Mouse (Mus musculus) intestine, embryonic 14.5 days (tissue): Measurements from ENCODE around the gene Pde7b. TPM values are rescaled to one million over a fixed set of nuclear protein-coding genes. Genes with fewer than 3 reads are reported as not detected.

ENCODE experiments used
- ATAC-seq: fragments of 200-750 bp; cut with Nextera tagmentation; replicated peaks from 2 replicates; pipeline ENCODE4 v1.8.0; 2017; ENCODE audit warnings: low read depth, moderate number of reproducible peaks, moderate TSS enrichment, moderate library complexity; ENCODE audit not compliant: low FRiP score, low TSS enrichment
- DNase-seq: peaks from one replicate; pipeline ENCODE4 v3.0.0-alpha.2; 2018; ENCODE audit warnings: low spot score
- H3K27ac ChIP-seq: fragments of 300-500 bp; sonication (generic); 2 replicates; pipeline ENCODE4 v1.5.1; 2014; ENCODE audit warnings: low read depth, mild to moderate bottlenecking, control low read depth
- H3K27me3 ChIP-seq: fragments of 300-500 bp; sonication (generic); replicated peaks from 2 replicates; pipeline ENCODE4 v1.6.1; 2014; ENCODE audit warnings: low read length, control low read depth; ENCODE audit not compliant: control insufficient read depth, insufficient read depth
- H3K36me3 ChIP-seq: fragments of 300-500 bp; sonication (generic); 2 replicates; pipeline ENCODE4 v1.6.1; 2014; ENCODE audit warnings: low read length, control low read depth; ENCODE audit not compliant: control insufficient read depth, insufficient read depth
- H3K4me1 ChIP-seq: fragments of 300-500 bp; sonication (generic); replicated peaks from 2 replicates; pipeline ENCODE4 v1.6.1; 2014; ENCODE audit warnings: low read length, control low read depth, mixed read lengths; ENCODE audit not compliant: control insufficient read depth, insufficient read depth
- H3K4me2 ChIP-seq: fragments of 300-500 bp; sonication (generic); 2 replicates; pipeline ENCODE4 v1.6.1; 2014; ENCODE audit warnings: low read length
- H3K4me3 ChIP-seq: fragments of 300-500 bp; sonication (generic); 2 replicates; pipeline ENCODE4 v1.5.1; 2014; ENCODE audit warnings: low read depth, low read length, control low read depth, mixed read lengths
- H3K9ac ChIP-seq: fragments of 300-500 bp; sonication (generic); 2 replicates; pipeline ENCODE4 v1.6.1; 2014; ENCODE audit warnings: mild to moderate bottlenecking, low read length
- H3K9me3 ChIP-seq: fragments of 300-500 bp; sonication (generic); 2 replicates; pipeline ENCODE4 v1.6.1; 2016; ENCODE audit warnings: low read length, control low read depth; ENCODE audit not compliant: control insufficient read depth
- WGBS: fragments of 180-500 bp; shearing (Covaris S2); extraction: QIAGEN DNeasy Blood & Tissue Kit; methylation state at CpG from one replicate; pipeline ENCODE4 v1.1.7; 2014; 5-methylcytosine and 5-hydroxymethylcytosine counted together
- polyA plus RNA-seq: library from polyadenylated mRNA; unstranded; fragments of >200 nt; fragmentation: Nextera tagmentation; extraction: Ambion mirVana; gene quantifications from 2 replicates; pipeline ENCODE4 v1.2.1, GENCODE M21; 2014

The Pde7b gene
- polyA plus RNA-seq, 1 experiment from 2014 or later: 2.8 TPM

GRCm38 (mm10) chr10:20398641-20399390 is 326.1 kb downstream of the Pde7b start:
- Histone ChIP-seq H3K36me3 (no peaks in the 10 kb centered on the region), H3K4me1 (peaks cover 22% of the 10 kb centered on the region), H3K9me3 (no peaks in the 10 kb centered on the region), H3K4me2 (peak overlapping the region; percentile 7; the same call in 1 of the 2 replicates), H3K27me3 (no peaks in the 10 kb centered on the region), H3K27ac (peak overlapping the region; percentile 57; the same call in 1 of the 2 replicates), H3K9ac (no peak overlapping the region), H3K4me3 (no peak overlapping the region)
- DNase-seq (no peak), ATAC-seq (no peak)
- WGBS: 35% methylated on average over 12 of the region's 12 CpGs

- Histone ChIP-seq H3K27ac (peak overlapping the region; percentile 57; the same call in 1 of the 2 replicates), H3K4me2 (peak overlapping the region; percentile 7; the same call in 1 of the 2 replicates), H3K9ac (no peak overlapping the region), H3K9me3 (no peaks in the 10 kb centered on the region), H3K36me3 (no peaks in the 10 kb centered on the region), H3K4me1 (peaks cover 22% of the 10 kb centered on the region), H3K27me3 (no peaks in the 10 kb centered on the region), H3K4me3 (no peak overlapping the region)
- 47% methylated on average over 6 of the region's 6 CpGs for WGBS
- no peak for DNase-seq
- ATAC-seq: no peak
These were observed 326.7 kb downstream of the Pde7b start for GRCm38 (mm10) chr10:20398224-20398623.

DNA sequence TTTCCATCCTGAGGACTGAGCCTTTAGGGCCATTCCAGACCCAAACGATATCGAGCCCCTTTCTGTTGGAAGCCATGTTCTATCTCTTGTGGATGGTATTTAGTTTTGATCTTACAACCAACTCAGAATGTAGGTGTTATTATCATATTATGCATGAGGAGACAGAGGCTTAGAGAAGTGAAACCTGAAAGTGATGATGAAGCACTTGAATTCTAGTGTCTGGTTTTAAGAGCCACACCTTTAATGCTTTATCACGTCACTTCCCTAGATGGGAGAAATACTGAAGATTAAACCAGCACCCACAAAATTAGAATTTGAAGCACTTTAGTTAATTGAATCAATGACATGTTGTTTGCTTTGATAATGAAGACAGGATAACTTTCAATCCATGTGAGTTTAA is 329.1 kb downstream of the Pde7b start:
- Histone ChIP-seq H3K4me3 (no peak overlapping the region), H3K9ac (no peak overlapping the region), H3K4me1 (peaks cover 22% of the 10 kb centered on the region), H3K27me3 (no peaks in the 10 kb centered on the region), H3K27ac (no peak overlapping the region), H3K4me2 (no peak overlapping the region), H3K9me3 (no peaks in the 10 kb centered on the region), H3K36me3 (no peaks in the 10 kb centered on the region)
- DNase-seq (no peak), ATAC-seq (no peak)
- 96% methylated on average over 3 of the region's 3 CpGs for WGBS

GRCm38 (mm10) chr10:20394815-20395214 is 330.1 kb downstream of the Pde7b start:
- peaks cover 15% of the 10 kb centered on the region for H3K4me1 ChIP-seq
- no peaks in the 10 kb centered on the region for H3K36me3 ChIP-seq
- 0 out of 2 replicates have a peak overlapping the region, but pooled peaks have one; percentile 11 for H3K27ac ChIP-seq
- H3K27me3 ChIP-seq: no peaks in the 10 kb centered on the region
- no peak for DNase-seq
- no peak for ATAC-seq
- H3K9ac ChIP-seq: no peak overlapping the region
- H3K4me2 ChIP-seq: no peak overlapping the region
- no peak overlapping the region for H3K4me3 ChIP-seq
- 37% methylated on average over 5 of the region's 5 CpGs for WGBS
- H3K9me3 ChIP-seq: no peaks in the 10 kb centered on the region

DNA sequence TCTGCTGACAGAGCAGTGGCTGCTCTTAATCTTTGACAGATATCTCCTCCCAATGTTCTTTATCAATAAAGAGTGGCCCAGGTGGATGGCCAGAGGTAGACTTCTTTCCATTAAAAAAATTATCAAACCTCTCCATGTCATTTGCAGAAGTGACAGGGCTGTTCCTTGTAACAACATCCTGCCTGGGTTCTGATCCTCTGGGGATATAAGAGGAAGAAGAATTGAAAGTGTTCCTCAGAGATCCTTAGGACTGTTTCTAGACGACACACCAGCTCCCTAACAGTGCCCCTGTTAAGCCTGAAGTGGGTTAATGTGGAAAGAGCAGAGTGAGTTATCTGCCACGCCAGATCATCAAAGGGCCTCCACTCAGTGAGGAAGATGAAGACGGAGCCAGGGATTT is 334.3 kb downstream of the Pde7b start:
- H3K9me3 ChIP-seq: no peaks in the 10 kb centered on the region
- no peak overlapping the region for H3K4me2 ChIP-seq
- no peaks in the 10 kb centered on the region for H3K4me1 ChIP-seq
- no peak for ATAC-seq
- H3K27ac ChIP-seq: no peak overlapping the region
- H3K36me3 ChIP-seq: no peaks in the 10 kb centered on the region
- no peak for DNase-seq
- no peak overlapping the region for H3K4me3 ChIP-seq
- H3K27me3 ChIP-seq: no peaks in the 10 kb centered on the region
- 69% methylated on average over 3 of the region's 3 CpGs for WGBS
- H3K9ac ChIP-seq: no peak overlapping the region

- ATAC-seq: no peak
- Histone ChIP-seq H3K4me1 (0 out of 2 replicates have a peak, but pooled peaks cover 3% of the 10 kb centered on the region), H3K4me2 (no peak overlapping the region), H3K27ac (no peak overlapping the region), H3K9me3 (no peaks in the 10 kb centered on the region), H3K27me3 (no peaks in the 10 kb centered on the region), H3K4me3 (no peak overlapping the region), H3K9ac (no peak overlapping the region), H3K36me3 (no peaks in the 10 kb centered on the region)
- 61% methylated on average over 6 of the region's 6 CpGs for WGBS
- no peak for DNase-seq
These were observed 342.0 kb downstream of the Pde7b start for GRCm38 (mm10) chr10:20382807-20383419.

GRCm38 (mm10) chr10:20381352-20381751 is 343.5 kb downstream of the Pde7b start:
- no peak overlapping the region for H3K4me3 ChIP-seq
- H3K4me1 ChIP-seq: 0 out of 2 replicates have a peak, but pooled peaks cover 3% of the 10 kb centered on the region
- no peak overlapping the region for H3K9ac ChIP-seq
- ATAC-seq (no peak), DNase-seq (no peak)
- H3K9me3 ChIP-seq: no peaks in the 10 kb centered on the region
- 83% methylated on average over 3 of the region's 3 CpGs for WGBS
- H3K4me2 ChIP-seq: no peak overlapping the region
- H3K27me3 ChIP-seq: no peaks in the 10 kb centered on the region
- H3K27ac ChIP-seq: no peak overlapping the region
- no peaks in the 10 kb centered on the region for H3K36me3 ChIP-seq

DNA sequence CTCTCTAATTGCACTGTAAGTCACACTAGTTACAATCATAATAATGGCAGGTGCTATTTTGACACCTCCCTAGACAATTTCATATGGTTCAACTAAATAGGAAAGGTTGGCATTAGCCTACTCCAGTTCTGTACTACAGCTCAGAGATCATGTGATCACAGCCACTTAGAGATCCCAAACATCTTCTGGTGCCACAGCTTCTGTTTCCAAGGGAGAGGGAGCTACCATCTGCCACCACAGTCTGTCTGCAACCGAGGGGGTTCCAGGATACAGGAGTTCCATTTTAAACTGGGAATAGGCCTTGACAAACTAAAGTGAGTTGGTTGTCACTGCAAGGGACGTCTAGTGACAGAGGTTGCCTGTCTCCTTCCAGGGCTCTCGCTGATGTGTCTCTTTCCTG is 344.1 kb downstream of the Pde7b start:
- Histone ChIP-seq H3K27me3 (no peaks in the 10 kb centered on the region), H3K4me1 (0 out of 2 replicates have a peak, but pooled peaks cover 3% of the 10 kb centered on the region), H3K9me3 (no peaks in the 10 kb centered on the region), H3K9ac (no peak overlapping the region), H3K36me3 (no peaks in the 10 kb centered on the region), H3K4me3 (no peak overlapping the region), H3K27ac (no peak overlapping the region), H3K4me2 (no peak overlapping the region)
- no peak for DNase-seq
- ATAC-seq: no peak
- 88% methylated on average over 3 of the region's 3 CpGs for WGBS
